Mouse (Mus musculus) kidney, adult 2 months (tissue): ENCODE measurements around the gene Slc24a5. TPM values are rescaled to one million over a fixed set of nuclear protein-coding genes. Genes with fewer than 3 reads are reported as not detected.
A peak's percentile ranks its signal among the peaks of the same experiment; 100 is the strongest.
"Not testable (repeated sequence)": the region's sequence is repeated elsewhere in the genome, so short reads cannot be mapped to it uniquely, and the experiment has no call there.

Source experiments
- DNase-seq: peaks from one replicate; pipeline ENCODE4 v3.0.0; 2021
- H3K27ac ChIP-seq: fragments of 200-500 bp; 2 replicates; pipeline ENCODE4 v1.5.1; 2012; ENCODE audit warnings: low read depth, low read length, control low read depth, inconsistent platforms; ENCODE audit not compliant: insufficient read depth
- H3K27me3 ChIP-seq: fragments of 200-500 bp; replicated peaks from 2 replicates; pipeline ENCODE4 v1.6.1; 2012; ENCODE audit warnings: mild to moderate bottlenecking, moderate library complexity, low read length, inconsistent platforms; ENCODE audit not compliant: control insufficient read depth, insufficient read depth
- H3K36me3 ChIP-seq: fragments of 200-500 bp; 2 replicates; pipeline ENCODE4 v1.6.1; 2012; ENCODE audit warnings: mild to moderate bottlenecking, moderate library complexity, low read length, inconsistent platforms; ENCODE audit not compliant: control insufficient read depth, insufficient read depth
- H3K4me1 ChIP-seq: fragments of 200-500 bp; 2 replicates; pipeline ENCODE4 v1.6.1; 2011; ENCODE audit warnings: low read length; ENCODE audit not compliant: control insufficient read depth, insufficient read depth
- H3K4me3 ChIP-seq: fragments of 200-500 bp; 2 replicates; pipeline ENCODE4 v1.5.1; 2011; ENCODE audit warnings: mild to moderate bottlenecking, low read depth, low read length, control low read depth; ENCODE audit not compliant: insufficient read depth
- CTCF ChIP-seq: fragments of 200-500 bp; conservative IDR thresholded peaks from 2 replicates; pipeline ENCODE4 v1.5.1; 2011; ENCODE audit warnings: low read depth, mild to moderate bottlenecking, control low read depth, low read length, moderate library complexity, mixed read lengths; ENCODE audit not compliant: insufficient read depth, insufficient read length
- POLR2A ChIP-seq: fragments of 200-500 bp; IDR thresholded peaks from one replicate; pipeline ENCODE4 v1.6.1; 2011; ENCODE audit warnings: low read depth, low read length, control low read depth
- WGBS: fragments of 180-500 bp; shearing (Covaris S2); methylation state at CpG from one replicate; pipeline ENCODE4 v1.1.7; 2018; 5-methylcytosine and 5-hydroxymethylcytosine counted together
- polyA plus RNA-seq: library from polyadenylated mRNA; depleted of rRNA; stranded (reverse); fragments of >200 nt; gene quantifications from 2 replicates; pipeline ENCODE4 v1.2.3, GENCODE M21; 2012

Gene Slc24a5
- polyA plus RNA-seq, 1 experiment = 0.33 TPM

GRCm38 (mm10) chr2:125073056-125073780 is 5.3 kb downstream of the Slc24a5 start:
- Histone ChIP-seq H3K4me1 (no peaks in the 10 kb centered on the region), H3K27ac (no peak overlapping the region), H3K27me3 (no peaks in the 10 kb centered on the region), H3K4me3 (no peak overlapping the region), H3K36me3 (no peaks in the 10 kb centered on the region)
- WGBS = 65% methylated on average over 3 of the region's 3 CpGs
- DNase-seq = peak; percentile 72
- TF ChIP-seq POLR2A (no peak), CTCF (no peak)

- 24% methylated on average over 1 of the region's 1 CpGs for WGBS
- H3K4me1 ChIP-seq = no peaks in the 10 kb centered on the region
- DNase-seq = no peak
- H3K4me3 ChIP-seq = no peak overlapping the region
- no peaks in the 10 kb centered on the region for H3K36me3 ChIP-seq
- H3K27ac ChIP-seq = no peak overlapping the region
- no peak for TF ChIP-seq POLR2A
- TF ChIP-seq CTCF = no peak
- no peaks in the 10 kb centered on the region for H3K27me3 ChIP-seq
Measured at GRCm38 (mm10) chr2:125083879-125084278, 16.0 kb downstream of the Slc24a5 start.

DNA sequence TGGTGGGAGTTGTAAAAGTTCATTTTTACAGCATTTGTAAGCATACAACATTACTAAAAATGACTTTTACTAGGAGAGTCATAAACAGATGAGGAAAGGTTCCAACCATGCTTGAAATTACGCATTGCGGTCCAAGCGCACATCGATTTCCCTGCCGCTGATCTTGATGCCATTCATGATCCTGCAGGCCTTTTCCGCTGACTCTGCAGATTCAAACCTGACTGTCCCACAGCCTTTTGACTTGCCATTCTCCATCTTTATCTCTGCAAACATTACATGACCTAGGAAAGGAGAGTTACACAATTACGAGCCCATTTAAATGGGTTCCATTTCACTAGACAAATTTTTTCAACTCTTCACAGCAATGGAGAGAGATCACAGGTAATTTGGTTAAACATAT is 20.8 kb downstream of the Slc24a5 start:
- Histone ChIP-seq H3K27ac (no peak overlapping the region), H3K4me3 (no peak overlapping the region), H3K36me3 (no peaks in the 10 kb centered on the region), H3K4me1 (no peaks in the 10 kb centered on the region), H3K27me3 (no peaks in the 10 kb centered on the region)
- WGBS = 98% methylated on average over 7 of the region's 7 CpGs
- TF ChIP-seq POLR2A = no peak
- TF ChIP-seq CTCF = no peak
- no peak for DNase-seq

- not testable (repeated sequence) for H3K4me3 ChIP-seq, H3K36me3 ChIP-seq, H3K27me3 ChIP-seq, H3K4me1 ChIP-seq, DNase-seq, H3K27ac ChIP-seq
- WGBS = 69% methylated on average over 3 of the region's 3 CpGs
Measured at GRCm38 (mm10) chr2:125092123-125092522, 24.2 kb downstream of the Slc24a5 start.

DNA sequence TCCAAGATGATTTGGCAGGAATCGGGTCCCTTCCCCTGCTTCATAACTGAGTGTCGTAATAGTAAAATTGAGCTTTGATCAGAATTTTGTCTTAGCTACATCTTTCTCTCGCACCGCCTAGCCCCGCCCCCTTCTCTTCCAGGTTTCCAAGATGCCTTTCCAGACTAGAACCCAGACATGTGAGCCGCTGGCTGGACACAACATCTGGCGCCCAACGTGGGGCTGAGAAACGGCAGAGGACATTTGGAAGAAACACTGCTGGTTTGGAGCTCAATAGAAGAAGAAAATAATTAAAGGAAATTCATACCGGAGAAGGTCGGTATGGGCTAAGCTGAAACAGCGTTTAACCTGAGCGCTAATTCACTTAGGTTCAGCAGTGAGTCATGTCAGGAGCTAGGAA is 36.6 kb downstream of the Slc24a5 start:
- DNase-seq, H3K27me3 ChIP-seq, H3K27ac ChIP-seq, H3K4me3 ChIP-seq, H3K36me3 ChIP-seq, H3K4me1 ChIP-seq: not testable (repeated sequence)
- 98% methylated on average over 13 of the region's 13 CpGs for WGBS

- DNase-seq = peak; percentile 66
- peak overlapping the region; percentile 66 for H3K27ac ChIP-seq
- H3K4me3 ChIP-seq, H3K36me3 ChIP-seq, H3K27me3 ChIP-seq, H3K4me1 ChIP-seq: not testable (repeated sequence)
- WGBS = 62% methylated on average over 4 of the region's 4 CpGs
Measured at GRCm38 (mm10) chr2:125106536-125106935, 38.6 kb downstream of the Slc24a5 start.

GRCm38 (mm10) chr2:125119381-125120110 is 51.6 kb downstream of the Slc24a5 start:
- WGBS = 84% methylated on average over 6 of the region's 6 CpGs
- no peak overlapping the region for H3K4me3 ChIP-seq
- peaks cover 3% of the 10 kb centered on the region; the same call in 1 of the 2 replicates for H3K4me1 ChIP-seq
- no peak for DNase-seq
- H3K36me3 ChIP-seq = no peaks in the 10 kb centered on the region
- TF ChIP-seq CTCF (no peak), POLR2A (no peak)
- no peak overlapping the region; the same call in 1 of the 2 replicates for H3K27ac ChIP-seq
- no peaks in the 10 kb centered on the region for H3K27me3 ChIP-seq

GRCm38 (mm10) chr2:125122288-125122623 is 54.3 kb downstream of the Slc24a5 start:
- 52% methylated on average over 4 of the region's 4 CpGs for WGBS
- Histone ChIP-seq H3K36me3 (no peaks in the 10 kb centered on the region), H3K4me1 (peaks cover 3% of the 10 kb centered on the region; the same call in 1 of the 2 replicates), H3K27me3 (no peaks in the 10 kb centered on the region), H3K4me3 (peak overlapping the region; percentile 88; the same call in 1 of the 2 replicates), H3K27ac (peak overlapping the region; percentile 35; the same call in 1 of the 2 replicates)
- no peak for DNase-seq
- TF ChIP-seq CTCF = no peak
